Mouse (Mus musculus) stomach, postnatal 0 days (tissue): ENCODE measurements around the gene Ntn1.

Experiments
- CTCF ChIP-seq: IDR thresholded peaks from 2 replicates; pipeline ENCODE4 v1.5.1; 2016; ENCODE audit warnings: antibody characterized with exemption, low read depth, mild to moderate bottlenecking, moderate library complexity
- EP300 ChIP-seq: optimal IDR thresholded peaks from 2 replicates; pipeline ENCODE3; 2016; ENCODE audit warnings: antibody characterized with exemption

DNA sequence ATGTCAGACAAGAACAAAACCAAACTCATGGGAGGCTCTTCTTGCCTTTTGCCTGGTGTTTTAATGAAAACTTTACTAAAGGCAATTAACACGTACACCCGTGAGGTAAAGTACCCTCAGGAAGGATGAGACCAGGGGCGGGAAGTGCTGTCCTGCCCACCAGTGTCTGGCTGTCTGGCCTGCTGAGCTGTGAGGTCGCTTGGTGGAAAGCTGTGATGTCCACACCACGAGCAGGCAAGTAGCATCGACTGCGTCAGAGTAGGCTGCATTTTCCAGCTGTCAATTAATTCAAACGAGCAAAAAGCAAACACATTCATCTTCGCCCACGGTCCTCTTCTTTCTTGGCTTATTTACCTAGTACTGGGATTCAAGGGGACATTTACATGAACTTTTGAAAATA lies 201.9 kb downstream of the Ntn1 start:
- TF ChIP-seq CTCF (no peak), EP300 (no peak)
